8 mouse cellular contexts compared by ENCODE assay signal in genomic region chr5:140750925-140751324, GRCm38 (mm10). TPM values are rescaled to one million over a fixed set of nuclear protein-coding genes. Genes with fewer than 3 reads are reported as not detected.
DNase-seq lines count a peak whose midpoint lies in the region; ATAC-seq and TF ChIP-seq lines count a peak whose summit lies in the region.
"Had no signal": no experiment of that assay in that cellular context is flagged by ENCODE, and none has a peak within 500 bp of the region (broad histone marks: within the 10 kb centered on the region; RNA-seq: fewer than 3 reads in every experiment).

No protein-coding gene starts in this region.

- 0% methylated on average over 1 of the region's 2 CpGs for WGBS in liver, embryonic 14.5 days (ENCODE audit: insufficient replicate concordance)

- no peak overlapping the region for H3K4me3 ChIP-seq in liver, embryonic 14.5 days (ENCODE audit: insufficient read depth in 1 of 2, low read depth in 2 of 2, low read length in 2 of 2)
- H3K4me3 ChIP-seq: embryonic facial prominence, embryonic 15.5 days had no signal

- no peak overlapping the region for H3K9ac ChIP-seq in liver, embryonic 14.5 days (replicated peaks)
- H3K9ac ChIP-seq: embryonic facial prominence, embryonic 15.5 days had no signal

- no peak for TF ChIP-seq EP300 in liver, embryonic 14.5 days (IDR thresholded peaks at IDR 0.05; ENCODE audit: low read depth)

- H3K27ac ChIP-seq in liver, embryonic 14.5 days: no peak overlapping the region
- H3K27ac ChIP-seq: embryonic facial prominence, embryonic 15.5 days had no signal

- H3K4me2 ChIP-seq in liver, embryonic 14.5 days (ENCODE audit: low read depth): no peak overlapping the region
- H3K4me2 ChIP-seq: embryonic facial prominence, embryonic 15.5 days had no signal

- no peak for ATAC-seq in liver, embryonic 14.5 days (ENCODE audit: insufficient read depth)

- DNase-seq in kidney, adult 9 months: peak; percentile 63
- no peak for DNase-seq in kidney, postnatal 14 days
- peak; percentile 68 for DNase-seq in 416B (ENCODE audit: low read depth)
- peak; percentile 83 to 85 for DNase-seq in B cell, adult 2 months
- no peak for DNase-seq in liver, embryonic 14.5 days (ENCODE audit: low read depth in 3 of 3, low spot score in 3 of 3)
- no peak for DNase-seq in Muller cell, postnatal 12 days (ENCODE audit: inconsistent ontology term)
- no peak for DNase-seq in urinary bladder, postnatal 25 days (ENCODE audit: low spot score)

- no peaks in the 10 kb centered on the region for H3K9me3 ChIP-seq in liver, embryonic 14.5 days (ENCODE audit: control insufficient read depth, low read length)
- H3K9me3 ChIP-seq: embryonic facial prominence, embryonic 15.5 days had no signal

- TF ChIP-seq CTCF in liver, embryonic 14.5 days (IDR thresholded peaks at IDR 0.05; ENCODE audit: low read depth): peak; percentile 69

- H3K4me1 ChIP-seq in liver, embryonic 14.5 days (replicated peaks; ENCODE audit: control insufficient read depth in 2 of 2, insufficient read depth in 2 of 2, low read length in 1 of 2): peaks cover 0 to 5% of the 10 kb centered on the region in 2 experiments; a peak in 1 of 4 replicates

- no peaks in the 10 kb centered on the region for H3K27me3 ChIP-seq in liver, embryonic 14.5 days (ENCODE audit: control insufficient read depth, insufficient read depth, low read length)
- H3K27me3 ChIP-seq: embryonic facial prominence, embryonic 15.5 days had no signal

- H3K36me3 ChIP-seq in liver, embryonic 14.5 days (replicated peaks; ENCODE audit: control insufficient read depth, insufficient read depth, low read depth): no peaks in the 10 kb centered on the region
- H3K36me3 ChIP-seq: embryonic facial prominence, embryonic 15.5 days had no signal

RNA-seq across cellular contexts. Expression of gene Amz1, which starts 27.0 kb away (rescaled TPM):
- polyA plus RNA-seq in liver, embryonic 14.5 days (2012; rRNA removed): 0.60 and 0.65 TPM in 2 replicates
- polyA plus RNA-seq in liver, embryonic 14.5 days (2014; fragmentation: Nextera tagmentation; extraction: Ambion mirVana): 0.72 and 1.4 TPM in 2 replicates

RNA-seq across cellular contexts. Expression of gene Brat1, which starts 46.1 kb away (rescaled TPM):
- 5.1 and 5.8 TPM in 2 replicates for polyA plus RNA-seq in liver, embryonic 14.5 days (2012; rRNA removed)
- 4.5 and 5.2 TPM in 2 replicates for polyA plus RNA-seq in liver, embryonic 14.5 days (2014; fragmentation: Nextera tagmentation; extraction: Ambion mirVana)

RNA-seq across cellular contexts. Expression of gene Iqce, which starts 48.7 kb away (rescaled TPM):
- polyA plus RNA-seq in liver, embryonic 14.5 days (2012; rRNA removed): 3.8 and 4.6 TPM in 2 replicates
- polyA plus RNA-seq in liver, embryonic 14.5 days (2014; fragmentation: Nextera tagmentation; extraction: Ambion mirVana): 3.2 and 3.4 TPM in 2 replicates

Comparison
In these comparisons a context has a peak if more than half of its experiments do, and no peak if none do; other contexts are left out.
1. DNase-seq: peak in kidney, adult 9 months (single experiment), 416B (single experiment) and B cell, adult 2 months (2 of 2); none in kidney, postnatal 14 days (single experiment), liver, embryonic 14.5 days (0 of 3), Muller cell, postnatal 12 days (single experiment) and urinary bladder, postnatal 25 days (single experiment).